Mouse (Mus musculus) forebrain, embryonic 13.5 days (tissue): ENCODE measurements around the gene Them4. TPM values are rescaled to one million over a fixed set of nuclear protein-coding genes. Genes with fewer than 3 reads are reported as not detected.
A peak's percentile ranks its signal among the peaks of the same experiment; 100 is the strongest.

Experiments used
- ATAC-seq: fragments of 200-750 bp; cut with Nextera tagmentation; 2 replicates; pipeline ENCODE4 v1.8.0; 2017
- H3K27ac ChIP-seq: fragments of 300-500 bp; sonication (generic); 2 replicates; pipeline ENCODE4 v1.5.1; 2015; ENCODE audit warnings: inconsistent platforms, mild to moderate bottlenecking, moderate library complexity
- H3K27me3 ChIP-seq: fragments of 300-500 bp; sonication (generic); 2 replicates; pipeline ENCODE4 v1.6.1; 2015; ENCODE audit warnings: mild to moderate bottlenecking, inconsistent platforms
- H3K36me3 ChIP-seq: fragments of 300-500 bp; sonication (generic); 2 replicates; pipeline ENCODE4 v1.6.1; 2015; ENCODE audit warnings: mild to moderate bottlenecking, inconsistent platforms; ENCODE audit not compliant: poor library complexity, severe bottlenecking
- H3K4me1 ChIP-seq: fragments of 300-500 bp; sonication (generic); 2 replicates; pipeline ENCODE4 v1.6.1; 2015; ENCODE audit warnings: inconsistent platforms
- H3K4me2 ChIP-seq: fragments of 300-500 bp; sonication (generic); 2 replicates; pipeline ENCODE4 v1.6.1; 2015; ENCODE audit warnings: inconsistent platforms, mild to moderate bottlenecking, moderate library complexity
- H3K4me3 ChIP-seq: fragments of 300-500 bp; sonication (generic); 2 replicates; pipeline ENCODE4 v1.5.1; 2015; ENCODE audit warnings: mild to moderate bottlenecking, inconsistent platforms
- H3K9ac ChIP-seq: fragments of 300-500 bp; sonication (generic); 2 replicates; pipeline ENCODE4 v1.6.1; 2015; ENCODE audit warnings: mild to moderate bottlenecking, inconsistent platforms
- H3K9me3 ChIP-seq: fragments of 300-500 bp; sonication (generic); replicated peaks from 2 replicates; pipeline ENCODE4 v1.6.1; 2016; ENCODE audit warnings: inconsistent platforms
- WGBS: fragments of 180-500 bp; shearing (Covaris S2); methylation state at CpG from one replicate; pipeline ENCODE4 v1.1.7; 2015; 5-methylcytosine and 5-hydroxymethylcytosine counted together
- polyA plus RNA-seq: library from polyadenylated mRNA; unstranded; fragments of >200 nt; fragmentation: Nextera tagmentation; extraction: Ambion mirVana; gene quantifications from 2 replicates; pipeline ENCODE4 v1.2.1, GENCODE M21; 2015

Gene Them4
- polyA plus RNA-seq, 1 experiment from 2014 or later: 19.8 TPM

DNA sequence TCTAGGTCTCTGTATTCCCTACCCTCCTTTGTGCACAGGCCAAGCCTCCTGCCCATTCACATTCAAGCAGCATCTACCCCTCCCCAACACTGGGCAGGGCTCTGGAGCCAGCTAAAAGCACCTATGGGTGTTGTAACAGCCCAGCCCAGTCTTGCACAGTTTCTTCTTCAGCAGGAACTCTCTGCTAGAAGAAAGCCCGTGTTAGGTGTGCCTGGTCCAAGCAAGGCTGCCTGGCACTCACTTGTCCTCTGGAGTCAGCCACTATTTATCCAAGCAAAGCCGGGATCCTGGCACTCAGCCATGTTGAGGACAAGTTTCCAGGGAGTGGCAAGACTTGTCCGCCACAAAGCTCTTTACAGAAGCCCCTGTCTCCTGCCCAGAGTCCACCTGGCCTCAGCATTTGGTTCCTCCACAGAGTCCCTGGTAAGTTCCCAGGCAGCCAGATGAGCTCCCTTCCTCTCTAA is 32.1 kb downstream of the Them4 start, which contains the start of gene Them5:
Gene Them5, plus strand, starts transcription at position 141 of the 464 bp plus-strand sequence.
- peak within 1 kb of the TSS; percentile 61 for H3K27ac ChIP-seq
- no peak within 1 kb of the TSS for H3K4me3 ChIP-seq
- no peaks in the 10 kb centered on the region for H3K27me3 ChIP-seq
- no peaks in the 10 kb centered on the region for H3K36me3 ChIP-seq
- no peak within 1 kb of the TSS for H3K4me2 ChIP-seq
- 0 out of 2 replicates have a peak, but pooled peaks cover 8% of the 10 kb centered on the region for H3K4me1 ChIP-seq
- no peak for ATAC-seq
- WGBS: 57% methylated on average over 3 of the region's 3 CpGs
- H3K9ac ChIP-seq: no peak within 1 kb of the TSS
- H3K9me3 ChIP-seq: no peaks in the 10 kb centered on the region

- 0 out of 2 replicates have a peak, but pooled peaks cover 8% of the 10 kb centered on the region for H3K4me1 ChIP-seq
- peak; percentile 61; the same call in 1 of the 2 replicates for ATAC-seq
- 69% methylated on average over 1 of the region's 1 CpGs for WGBS
- no peak overlapping the region for H3K9ac ChIP-seq
- H3K9me3 ChIP-seq: no peaks in the 10 kb centered on the region
- no peak overlapping the region for H3K4me2 ChIP-seq
- no peaks in the 10 kb centered on the region for H3K27me3 ChIP-seq
- no peak overlapping the region for H3K4me3 ChIP-seq
- no peaks in the 10 kb centered on the region for H3K36me3 ChIP-seq
- peak overlapping the region; percentile 61; the same call in 1 of the 2 replicates for H3K27ac ChIP-seq
Measured at GRCm38 (mm10) chr3:94342552-94342951, 32.7 kb downstream of the Them4 start.

- 0 out of 2 replicates have a peak, but pooled peaks cover 8% of the 10 kb centered on the region for H3K4me1 ChIP-seq
- H3K4me3 ChIP-seq: no peak overlapping the region
- no peak overlapping the region for H3K27ac ChIP-seq
- no peak overlapping the region for H3K9ac ChIP-seq
- H3K36me3 ChIP-seq: no peaks in the 10 kb centered on the region
- H3K4me2 ChIP-seq: no peak overlapping the region
- no peak for ATAC-seq
- H3K9me3 ChIP-seq: no peaks in the 10 kb centered on the region
- no peaks in the 10 kb centered on the region for H3K27me3 ChIP-seq
- 81% methylated on average over 2 of the region's 2 CpGs for WGBS
Measured at GRCm38 (mm10) chr3:94344182-94344581, 34.3 kb downstream of the Them4 start.

- H3K4me3 ChIP-seq: no peak overlapping the region
- H3K27ac ChIP-seq: no peak overlapping the region
- 52% methylated on average over 3 of the region's 3 CpGs for WGBS
Measured at GRCm38 (mm10) chr3:94344897-94345296, 35.0 kb downstream of the Them4 start.

DNA sequence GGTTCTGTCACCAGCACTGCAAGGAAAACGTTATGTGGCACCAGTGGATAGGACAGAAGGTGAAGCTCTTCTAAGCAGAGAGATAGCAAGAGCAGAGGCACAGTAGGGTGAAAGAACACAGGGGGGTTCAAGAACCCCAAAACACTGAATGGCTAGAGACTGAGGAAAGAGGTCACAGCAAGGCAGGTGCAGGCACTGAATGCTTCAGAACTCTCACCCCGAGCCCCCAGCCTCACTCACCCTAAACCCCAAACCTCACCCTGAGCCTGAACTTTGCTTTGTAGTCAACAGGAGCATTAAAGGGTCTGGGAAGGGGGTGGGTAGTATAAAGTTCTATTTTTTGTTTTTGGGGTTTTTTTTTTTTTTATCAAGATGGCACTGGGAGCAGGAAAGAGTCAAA is 38.3 kb downstream of the Them4 start:
- WGBS: 82% methylated on average over 2 of the region's 2 CpGs

More at GRCm38 (mm10) chr3:94344897-94345296, 35.0 kb downstream of the Them4 start:
- H3K9me3 ChIP-seq: no peaks in the 10 kb centered on the region
- no peaks in the 10 kb centered on the region for H3K36me3 ChIP-seq
- H3K9ac ChIP-seq: no peak overlapping the region
- no peaks in the 10 kb centered on the region for H3K27me3 ChIP-seq
- no peak overlapping the region for H3K4me2 ChIP-seq
- H3K4me1 ChIP-seq: 0 out of 2 replicates have a peak, but pooled peaks cover 8% of the 10 kb centered on the region
- ATAC-seq: no peak

GRCm38 (mm10) chr3:94360812-94361211 is 50.9 kb downstream of the Them4 start:
- Histone ChIP-seq H3K4me2 (no peak overlapping the region), H3K9ac (no peak overlapping the region), H3K36me3 (no peaks in the 10 kb centered on the region), H3K9me3 (no peaks in the 10 kb centered on the region; the same call in 1 of the 2 replicates), H3K4me1 (peaks cover 6% of the 10 kb centered on the region; the same call in 1 of the 2 replicates), H3K4me3 (no peak overlapping the region), H3K27me3 (peaks cover 37% of the 10 kb centered on the region), H3K27ac (no peak overlapping the region)
- 3% methylated on average over 1 of the region's 1 CpGs for WGBS
- no peak for ATAC-seq

More for the DNA sequence above, 38.3 kb downstream of the Them4 start:
- Histone ChIP-seq H3K9me3 (0 out of 2 replicates have a peak, but pooled peaks cover 4% of the 10 kb centered on the region), H3K36me3 (no peaks in the 10 kb centered on the region), H3K4me3 (no peak overlapping the region), H3K4me1 (no peaks in the 10 kb centered on the region), H3K27ac (no peak overlapping the region), H3K9ac (no peak overlapping the region), H3K27me3 (no peaks in the 10 kb centered on the region), H3K4me2 (no peak overlapping the region)
- ATAC-seq: no peak

DNA sequence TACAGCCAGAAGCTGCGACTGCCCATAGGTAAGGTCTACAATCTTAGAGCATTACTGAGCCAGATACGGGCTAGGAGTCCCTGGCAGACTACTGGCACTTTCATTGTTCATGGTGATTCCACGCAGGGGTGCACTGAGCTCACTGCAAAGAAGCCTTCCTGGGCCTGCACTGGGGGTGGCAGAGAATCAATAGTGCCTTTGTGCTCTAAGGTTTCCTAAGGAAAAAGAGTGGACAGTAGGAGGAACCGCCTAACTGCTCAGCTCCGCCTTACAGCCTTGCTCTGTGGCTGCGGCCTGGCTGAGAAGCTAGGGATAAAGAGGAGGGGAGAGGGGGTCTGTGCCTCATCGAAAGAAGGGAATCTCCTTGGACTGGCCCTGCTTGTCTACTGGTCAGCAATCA is 52.2 kb downstream of the Them4 start, which contains the start of gene C2cd4d:
Gene C2cd4d, plus strand, starts transcription at position 301 of the 400 bp plus-strand sequence.
- peaks cover 42% of the 10 kb centered on the region for H3K27me3 ChIP-seq
- 17% methylated on average over 7 of the region's 7 CpGs for WGBS
- peak within 1 kb of the TSS; percentile 83 for H3K9ac ChIP-seq
- H3K4me3 ChIP-seq: peak within 1 kb of the TSS; percentile 56
- H3K27ac ChIP-seq: no peak within 1 kb of the TSS
- no peaks in the 10 kb centered on the region for H3K36me3 ChIP-seq
- no peak for ATAC-seq
- peaks cover 6% of the 10 kb centered on the region; the same call in 1 of the 2 replicates for H3K4me1 ChIP-seq
- H3K4me2 ChIP-seq: peak within 1 kb of the TSS; percentile 90
- no peaks in the 10 kb centered on the region; the same call in 1 of the 2 replicates for H3K9me3 ChIP-seq

DNA sequence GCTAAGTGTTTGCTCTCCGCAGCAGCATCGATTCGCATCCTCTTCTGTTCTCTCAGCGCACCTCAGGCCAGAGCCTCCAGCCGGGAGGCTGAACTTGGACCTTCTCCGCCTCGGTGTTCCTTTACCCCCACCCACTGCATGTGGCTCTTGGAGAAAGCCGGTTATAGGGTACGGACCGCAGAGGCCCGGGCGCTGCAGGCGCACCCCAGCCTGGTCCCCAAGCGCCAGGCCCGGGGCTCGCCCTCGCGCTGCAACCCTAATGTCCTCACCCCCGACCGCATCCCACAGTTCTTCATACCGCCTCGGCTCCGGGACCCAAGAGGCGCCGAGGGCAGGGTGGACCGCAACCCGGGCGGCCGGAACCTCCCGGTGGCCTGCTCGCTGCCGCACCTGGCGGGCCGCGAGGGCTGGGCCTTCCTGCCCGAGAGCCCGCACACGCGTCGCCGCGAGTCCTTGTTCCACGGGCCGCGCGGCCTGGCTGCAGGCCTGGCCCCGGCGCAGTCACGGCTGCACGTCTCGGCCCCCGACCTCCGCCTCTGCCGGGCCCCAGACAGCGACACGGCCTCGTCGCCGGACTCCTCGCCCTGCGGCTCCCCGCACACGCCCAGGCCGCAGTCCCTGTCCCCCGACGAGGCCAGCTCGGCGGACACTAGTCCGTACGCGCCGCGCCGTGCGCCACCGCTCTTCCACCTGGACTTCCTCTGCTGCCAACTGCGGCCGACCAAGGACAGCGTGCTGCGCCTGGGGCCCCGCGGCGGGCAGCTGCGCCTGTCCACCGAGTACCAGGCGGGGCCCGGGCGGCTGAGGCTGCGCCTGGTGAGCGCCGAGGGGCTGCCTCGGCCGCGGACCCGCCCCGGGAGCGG is 53.6 kb downstream of the Them4 start:
- no peak overlapping the region for H3K27ac ChIP-seq
- 6% methylated on average over 79 of the region's 97 CpGs for WGBS
- no peaks in the 10 kb centered on the region; the same call in 1 of the 2 replicates for H3K9me3 ChIP-seq
- H3K27me3 ChIP-seq: peaks cover 42% of the 10 kb centered on the region
- H3K9ac ChIP-seq: peak overlapping the region; percentile 83
- H3K36me3 ChIP-seq: no peaks in the 10 kb centered on the region
- peak overlapping the region; percentile 90 for H3K4me2 ChIP-seq
- peak; percentile 72 for ATAC-seq
- H3K4me3 ChIP-seq: peak overlapping the region; percentile 56
- H3K4me1 ChIP-seq: peaks cover 6% of the 10 kb centered on the region; the same call in 1 of the 2 replicates

- Histone ChIP-seq H3K4me3 (peak overlapping the region; percentile 56), H3K36me3 (no peaks in the 10 kb centered on the region), H3K4me2 (peak overlapping the region; percentile 90), H3K27me3 (peaks cover 42% of the 10 kb centered on the region), H3K27ac (no peak overlapping the region), H3K9ac (peak overlapping the region; percentile 83), H3K9me3 (no peaks in the 10 kb centered on the region; the same call in 1 of the 2 replicates), H3K4me1 (peaks cover 6% of the 10 kb centered on the region; the same call in 1 of the 2 replicates)
- ATAC-seq: no peak; the same call in 1 of the 2 replicates
- 5% methylated on average over 20 of the region's 23 CpGs for WGBS
Measured at GRCm38 (mm10) chr3:94364154-94364526, 54.3 kb downstream of the Them4 start.

- peaks cover 11% of the 10 kb centered on the region for H3K4me1 ChIP-seq
- no peaks in the 10 kb centered on the region; the same call in 1 of the 2 replicates for H3K9me3 ChIP-seq
- WGBS: 18% methylated on average over 3 of the region's 3 CpGs
- peaks cover 40% of the 10 kb centered on the region for H3K27me3 ChIP-seq
- H3K4me3 ChIP-seq: no peak overlapping the region
- ATAC-seq: peak; percentile 53
- no peak overlapping the region for H3K9ac ChIP-seq
- H3K27ac ChIP-seq: no peak overlapping the region
- H3K36me3 ChIP-seq: no peaks in the 10 kb centered on the region
- no peak overlapping the region for H3K4me2 ChIP-seq
Measured at GRCm38 (mm10) chr3:94366761-94367160, 56.9 kb downstream of the Them4 start.

DNA sequence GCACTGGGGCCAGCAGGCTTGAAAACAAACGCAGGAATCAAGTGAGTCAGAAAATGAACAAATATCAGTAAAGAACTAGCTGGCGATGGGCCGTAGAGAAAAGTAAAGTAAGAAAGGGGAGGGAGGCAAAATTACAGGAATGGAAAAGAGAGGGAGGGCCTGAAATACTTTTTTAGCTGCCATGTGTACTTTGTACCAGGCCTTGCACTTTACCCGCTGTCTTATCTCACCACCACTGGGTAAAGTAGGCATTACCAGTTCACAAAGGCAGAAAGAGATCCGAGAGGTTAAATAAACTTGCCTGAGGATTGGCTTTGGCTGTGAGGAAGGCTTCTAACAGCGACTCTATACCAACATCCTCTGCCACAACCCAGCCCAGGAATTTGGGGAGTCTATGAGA is 57.6 kb downstream of the Them4 start:
- H3K4me2 ChIP-seq: no peak overlapping the region
- H3K9me3 ChIP-seq: no peaks in the 10 kb centered on the region; the same call in 1 of the 2 replicates
- peaks cover 17% of the 10 kb centered on the region for H3K4me1 ChIP-seq
- H3K27ac ChIP-seq: no peak overlapping the region
- no peak overlapping the region for H3K4me3 ChIP-seq
- H3K27me3 ChIP-seq: peaks cover 33% of the 10 kb centered on the region
- 81% methylated on average over 6 of the region's 6 CpGs for WGBS
- no peak for ATAC-seq
- no peaks in the 10 kb centered on the region for H3K36me3 ChIP-seq
- H3K9ac ChIP-seq: no peak overlapping the region

DNA sequence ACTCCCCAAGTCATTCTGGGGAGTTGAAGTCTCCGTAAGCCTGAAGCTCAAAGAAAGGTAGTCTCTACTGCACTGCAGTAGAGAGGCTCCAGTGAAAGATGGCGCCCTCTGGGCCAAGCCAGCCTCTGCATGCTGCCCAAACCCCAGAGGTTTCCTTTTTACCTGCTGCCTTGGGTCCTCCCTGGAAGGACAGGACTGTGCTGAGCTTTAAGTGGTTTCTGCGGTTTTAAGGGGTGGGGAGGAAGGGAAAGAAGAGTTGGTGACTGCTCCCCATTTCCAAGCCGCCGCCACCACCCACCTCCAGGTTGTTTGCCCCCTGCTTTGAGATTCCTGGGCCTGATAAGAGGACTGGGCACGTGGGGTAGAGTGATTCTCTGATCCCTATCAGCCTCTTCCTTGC is 58.7 kb downstream of the Them4 start:
- Histone ChIP-seq H3K9ac (no peak overlapping the region), H3K4me3 (no peak overlapping the region), H3K4me1 (peaks cover 25% of the 10 kb centered on the region), H3K27ac (no peak overlapping the region), H3K9me3 (no peaks in the 10 kb centered on the region; the same call in 1 of the 2 replicates), H3K27me3 (peaks cover 22% of the 10 kb centered on the region), H3K36me3 (no peaks in the 10 kb centered on the region), H3K4me2 (no peak overlapping the region)
- 64% methylated on average over 6 of the region's 6 CpGs for WGBS
- ATAC-seq: no peak
